Mouse (Mus musculus) lung, postnatal 0 days (tissue): ENCODE measurements at regions not wholly inside any gene's neighbourhood (a gene's known extent, or its start where the extent isn't known, plus 50 kb on each side); places are given as distances from the start of the nearest gene placed in this dataset.

Source experiments
- ATAC-seq: fragments of 200-750 bp; cut with Nextera tagmentation; 2 replicates; pipeline ENCODE4 v1.8.0; 2017; ENCODE audit warnings: moderate library complexity
- DNase-seq: peaks from one replicate; pipeline ENCODE4 v3.0.0-alpha.2; 2016; ENCODE audit warnings: low spot score
- H3K27ac ChIP-seq: fragments of 300-500 bp; sonication (generic); 2 replicates; pipeline ENCODE4 v1.5.1; 2014; ENCODE audit warnings: antibody characterized with exemption, mild to moderate bottlenecking, low read length, mixed read lengths
- H3K27me3 ChIP-seq: fragments of 300-500 bp; sonication (generic); replicated peaks from 2 replicates; pipeline ENCODE4 v1.6.1; 2014; ENCODE audit warnings: low read length, mixed read lengths; ENCODE audit not compliant: insufficient read depth
- H3K36me3 ChIP-seq: fragments of 300-500 bp; sonication (generic); 2 replicates; pipeline ENCODE4 v1.6.1; 2014; ENCODE audit warnings: low read length, mixed read lengths; ENCODE audit not compliant: insufficient read depth
- H3K4me1 ChIP-seq: fragments of 300-500 bp; sonication (generic); 2 replicates; pipeline ENCODE4 v1.6.1; 2014; ENCODE audit warnings: antibody characterized with exemption, low read depth, low read length, mixed read lengths; ENCODE audit not compliant: insufficient read depth
- H3K4me2 ChIP-seq: fragments of 300-500 bp; sonication (generic); replicated peaks from 2 replicates; pipeline ENCODE4 v1.6.1; 2014; ENCODE audit warnings: low read depth, mild to moderate bottlenecking, low read length, moderate library complexity, mixed read lengths
- H3K4me3 ChIP-seq: fragments of 300-500 bp; sonication (generic); 2 replicates; pipeline ENCODE4 v1.5.1; 2014; ENCODE audit warnings: low read depth, low read length
- H3K9ac ChIP-seq: fragments of 300-500 bp; sonication (generic); replicated peaks from 2 replicates; pipeline ENCODE4 v1.6.1; 2014; ENCODE audit warnings: low read depth, mild to moderate bottlenecking
- H3K9me3 ChIP-seq: fragments of 300-500 bp; sonication (generic); 2 replicates; pipeline ENCODE4 v1.6.1; 2016; ENCODE audit warnings: low read length, mixed read lengths
- CTCF ChIP-seq: IDR thresholded peaks from 2 replicates; pipeline ENCODE4 v1.5.1; 2016; ENCODE audit warnings: antibody characterized with exemption, mild to moderate bottlenecking
- EP300 ChIP-seq: IDR thresholded peaks from 2 replicates; pipeline ENCODE4 v1.6.1; 2016; ENCODE audit warnings: antibody characterized with exemption, mild to moderate bottlenecking, control low read depth
- WGBS: fragments of 180-500 bp; shearing (Covaris S2); extraction: QIAGEN DNeasy Blood & Tissue Kit; methylation state at CpG from one replicate; pipeline ENCODE4 v1.1.7; 2014; 5-methylcytosine and 5-hydroxymethylcytosine counted together

- H3K36me3 ChIP-seq, result no peaks in the 10 kb centered on the region
- no peak for TF ChIP-seq CTCF
- TF ChIP-seq EP300, result no peak
- H3K4me1 ChIP-seq, result no peaks in the 10 kb centered on the region
- ATAC-seq, result no peak
- H3K27me3 ChIP-seq, result no peaks in the 10 kb centered on the region
- no peak overlapping the region for H3K4me3 ChIP-seq
- 38% methylated on average over 2 of the region's 2 CpGs for WGBS
- H3K4me2 ChIP-seq, result no peak overlapping the region
- H3K27ac ChIP-seq, result no peak overlapping the region
- DNase-seq, result no peak
- no peaks in the 10 kb centered on the region for H3K9me3 ChIP-seq
- no peak overlapping the region for H3K9ac ChIP-seq
These were observed 662.4 kb upstream of the Jmjd1c start for GRCm38 (mm10) chr10:66433490-66433889.

GRCm38 (mm10) chr10:66470684-66471083 lies 625.2 kb upstream of the Jmjd1c start:
- Histone ChIP-seq H3K27ac (no peak overlapping the region), H3K4me2 (no peak overlapping the region), H3K9me3 (no peaks in the 10 kb centered on the region), H3K9ac (no peak overlapping the region), H3K36me3 (no peaks in the 10 kb centered on the region), H3K27me3 (no peaks in the 10 kb centered on the region), H3K4me3 (no peak overlapping the region), H3K4me1 (no peaks in the 10 kb centered on the region)
- 72% methylated on average over 4 of the region's 4 CpGs for WGBS
- ATAC-seq (no peak), DNase-seq (no peak)
- TF ChIP-seq CTCF (no peak), EP300 (no peak)

GRCm38 (mm10) chr10:66472038-66472437 lies 623.9 kb upstream of the Jmjd1c start:
- no peaks in the 10 kb centered on the region for H3K27me3 ChIP-seq
- no peaks in the 10 kb centered on the region for H3K4me1 ChIP-seq
- whole genome bisulfite sequencing, result 70% methylated on average over 4 of the region's 4 CpGs
- no peak overlapping the region for H3K9ac ChIP-seq
- no peak for TF ChIP-seq CTCF
- TF ChIP-seq EP300, result no peak
- no peaks in the 10 kb centered on the region for H3K9me3 ChIP-seq
- DNase-seq (no peak), ATAC-seq (no peak)
- no peaks in the 10 kb centered on the region for H3K36me3 ChIP-seq
- H3K27ac ChIP-seq, result no peak overlapping the region
- H3K4me2 ChIP-seq, result no peak overlapping the region
- no peak overlapping the region for H3K4me3 ChIP-seq

GRCm38 (mm10) chr10:66475187-66475735 lies 620.7 kb upstream of the Jmjd1c start:
- Histone ChIP-seq H3K9me3 (no peaks in the 10 kb centered on the region), H3K27ac (no peak overlapping the region), H3K4me3 (no peak overlapping the region), H3K4me2 (no peak overlapping the region), H3K4me1 (no peaks in the 10 kb centered on the region), H3K27me3 (no peaks in the 10 kb centered on the region), H3K9ac (no peak overlapping the region), H3K36me3 (no peaks in the 10 kb centered on the region)
- TF ChIP-seq EP300 (no peak), CTCF (no peak)
- no peak for ATAC-seq
- no peak for DNase-seq
- 41% methylated on average over 1 of the region's 1 CpGs for WGBS

- H3K4me2 ChIP-seq, result no peak overlapping the region
- TF ChIP-seq CTCF (no peak), EP300 (no peak)
- H3K4me3 ChIP-seq, result no peak overlapping the region
- H3K4me1 ChIP-seq, result no peaks in the 10 kb centered on the region
- DNase-seq (peak; percentile 40), ATAC-seq (peak; percentile 40; the same call in 1 of the 2 replicates)
- H3K27me3 ChIP-seq, result no peaks in the 10 kb centered on the region
- H3K9ac ChIP-seq, result no peak overlapping the region
- H3K9me3 ChIP-seq, result no peaks in the 10 kb centered on the region
- H3K27ac ChIP-seq, result no peak overlapping the region
- WGBS, result 52% methylated on average over 5 of the region's 5 CpGs
- H3K36me3 ChIP-seq, result no peaks in the 10 kb centered on the region
These were observed 605.1 kb upstream of the Jmjd1c start for GRCm38 (mm10) chr10:66490871-66491270.

- H3K27me3 ChIP-seq, result no peaks in the 10 kb centered on the region
- H3K9ac ChIP-seq, result no peak overlapping the region
- H3K36me3 ChIP-seq, result no peaks in the 10 kb centered on the region
- 48% methylated on average over 10 of the region's 10 CpGs for WGBS
- no peaks in the 10 kb centered on the region for H3K4me1 ChIP-seq
- H3K4me3 ChIP-seq, result no peak overlapping the region
- H3K27ac ChIP-seq, result no peak overlapping the region
- no peak for TF ChIP-seq EP300
- no peak for TF ChIP-seq CTCF
- no peak for ATAC-seq
- DNase-seq, result no peak
- no peaks in the 10 kb centered on the region for H3K9me3 ChIP-seq
- H3K4me2 ChIP-seq, result no peak overlapping the region
These were observed 604.1 kb upstream of the Jmjd1c start for GRCm38 (mm10) chr10:66491850-66492249.

- no peak for TF ChIP-seq CTCF
- no peak for TF ChIP-seq EP300
- Histone ChIP-seq H3K4me3 (no peak overlapping the region), H3K36me3 (no peaks in the 10 kb centered on the region), H3K27me3 (no peaks in the 10 kb centered on the region), H3K4me2 (no peak overlapping the region), H3K27ac (no peak overlapping the region), H3K4me1 (no peaks in the 10 kb centered on the region), H3K9ac (no peak overlapping the region), H3K9me3 (no peaks in the 10 kb centered on the region)
- 75% methylated on average over 5 of the region's 5 CpGs for WGBS
- DNase-seq, result no peak
- no peak for ATAC-seq
These were observed 556.1 kb upstream of the Jmjd1c start for GRCm38 (mm10) chr10:66539846-66540245.
